Mouse (Mus musculus) liver, adult (tissue): ENCODE measurements around the gene Ubxn2a.

Source experiments
- GATA4 ChIP-seq: IDR thresholded peaks from 2 replicates; pipeline ENCODE4 v1.6.1; 2014; ENCODE audit warnings: mild to moderate bottlenecking, low read length; ENCODE audit not compliant: insufficient replicate concordance

Ubxn2a gene

DNA sequence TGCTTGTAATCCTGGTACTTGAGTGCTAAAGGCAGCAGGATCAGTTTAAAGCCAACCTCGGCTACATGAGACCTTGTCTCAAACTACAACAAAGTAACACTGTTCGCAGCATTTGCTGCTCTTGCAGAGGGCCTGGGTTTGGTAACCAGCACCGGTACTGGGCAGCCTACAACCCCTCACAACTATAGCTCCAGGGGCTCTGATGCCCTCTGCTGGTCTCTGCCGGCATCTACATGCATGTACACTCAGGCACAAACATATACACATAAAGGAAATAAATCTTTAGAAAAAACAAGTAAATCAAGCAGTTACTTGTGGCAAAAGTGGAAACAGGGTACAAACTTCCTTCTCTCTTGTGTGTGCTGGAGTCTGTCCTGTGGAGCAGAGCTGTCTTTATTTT lies 44.8 kb downstream of the Ubxn2a start:
- no peak for TF ChIP-seq GATA4

- TF ChIP-seq GATA4: no peak
Observed at GRCm38 (mm10) chr12:4859241-4859914, 48.1 kb downstream of the Ubxn2a start.

- TF ChIP-seq GATA4: no peak
Observed at GRCm38 (mm10) chr12:4856834-4857233, 50.7 kb downstream of the Ubxn2a start.

- no peak for TF ChIP-seq GATA4
Observed at GRCm38 (mm10) chr12:4856160-4856559, 51.3 kb downstream of the Ubxn2a start.

GRCm38 (mm10) chr12:4843741-4844140 lies 63.8 kb downstream of the Ubxn2a start:
- TF ChIP-seq GATA4: no peak

- TF ChIP-seq GATA4: no peak
Observed at GRCm38 (mm10) chr12:4842890-4843597, 64.5 kb downstream of the Ubxn2a start, which contains the start of gene Wdcp. Gene Wdcp (plus strand): TSS chr12:4843303.

DNA sequence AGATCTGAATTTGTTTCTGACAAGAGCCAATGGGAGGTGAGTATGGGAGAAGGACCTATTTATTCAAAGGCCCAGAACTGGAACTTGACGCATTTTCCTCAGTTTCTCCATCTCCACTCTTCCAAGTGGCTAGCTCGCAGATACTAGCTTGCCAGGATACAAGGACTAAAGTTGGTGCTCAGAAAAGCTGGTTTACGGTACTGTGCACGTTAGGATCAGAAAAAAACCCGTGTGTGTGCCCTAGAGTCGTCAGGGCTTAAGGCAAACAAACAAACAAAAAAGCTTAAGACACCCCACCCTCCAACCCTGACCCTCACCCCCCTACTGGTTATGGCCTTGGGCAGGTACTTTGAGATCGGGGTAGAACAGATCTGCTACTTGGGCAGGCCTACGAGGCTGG lies 65.0 kb downstream of the Ubxn2a start:
- TF ChIP-seq GATA4: no peak

DNA sequence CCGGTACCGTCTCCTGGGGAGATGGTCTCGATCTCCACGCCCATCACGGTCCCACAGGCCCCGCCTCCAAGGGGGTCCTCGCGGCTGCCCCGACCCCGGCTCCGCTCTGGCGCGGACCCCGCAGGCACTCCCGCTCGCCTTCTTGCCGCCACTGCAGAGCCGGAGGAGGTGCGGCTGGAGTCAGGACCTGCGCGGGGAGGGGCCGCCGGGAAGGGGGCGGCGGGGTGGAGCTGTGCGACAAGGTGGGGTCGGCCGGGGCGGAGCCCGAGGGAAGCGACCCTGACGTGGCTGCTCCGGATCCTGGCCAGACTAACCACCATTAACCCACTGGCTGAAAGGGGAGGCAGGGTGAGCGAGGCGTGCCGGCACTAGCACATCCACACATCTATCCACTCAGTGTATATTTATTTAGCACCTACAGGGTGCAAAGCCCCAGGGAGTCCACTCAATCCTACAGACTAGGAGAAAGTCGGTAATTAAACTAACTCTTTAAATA lies 66.1 kb downstream of the Ubxn2a start, which contains the start of gene Fkbp1b:
Gene Fkbp1b, minus strand, starts transcription at position 200 of the 496 bp plus-strand sequence.
- TF ChIP-seq GATA4: no peak

DNA sequence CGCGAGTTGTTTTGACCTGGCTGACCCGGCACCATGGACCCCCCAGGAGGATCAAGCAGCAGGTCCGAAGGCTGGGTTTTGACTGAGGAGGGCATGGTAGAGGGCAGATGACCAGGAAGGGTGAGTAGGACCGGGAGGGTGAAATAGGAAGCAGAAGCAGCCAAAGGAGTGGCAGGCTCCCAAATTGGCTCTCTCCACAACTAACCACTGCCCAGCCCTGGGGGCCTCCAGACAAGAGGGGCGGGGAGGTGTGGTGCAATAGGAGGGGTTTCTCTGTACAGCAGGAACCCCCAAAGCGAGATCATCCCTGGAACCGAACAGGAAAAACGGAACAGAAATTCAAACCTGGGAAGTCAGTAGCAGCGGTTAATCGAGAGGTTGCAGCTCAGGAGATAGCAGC lies 66.8 kb downstream of the Ubxn2a start:
- no peak for TF ChIP-seq GATA4

GRCm38 (mm10) chr12:4840010-4840409 lies 67.5 kb downstream of the Ubxn2a start:
- no peak for TF ChIP-seq GATA4

- no peak for TF ChIP-seq GATA4
Observed at GRCm38 (mm10) chr12:4836959-4837358, 70.5 kb downstream of the Ubxn2a start.
